Mouse (Mus musculus): ENCODE measurements at regions not wholly inside any gene's neighbourhood (a gene's known extent, or its start where the extent isn't known, plus 50 kb on each side); places are given as distances from the start of the nearest gene placed in this dataset.
"Not testable (repeated sequence)": the region's sequence is repeated elsewhere in the genome, so short reads cannot be mapped to it uniquely, and the experiment has no call there.

DNA sequence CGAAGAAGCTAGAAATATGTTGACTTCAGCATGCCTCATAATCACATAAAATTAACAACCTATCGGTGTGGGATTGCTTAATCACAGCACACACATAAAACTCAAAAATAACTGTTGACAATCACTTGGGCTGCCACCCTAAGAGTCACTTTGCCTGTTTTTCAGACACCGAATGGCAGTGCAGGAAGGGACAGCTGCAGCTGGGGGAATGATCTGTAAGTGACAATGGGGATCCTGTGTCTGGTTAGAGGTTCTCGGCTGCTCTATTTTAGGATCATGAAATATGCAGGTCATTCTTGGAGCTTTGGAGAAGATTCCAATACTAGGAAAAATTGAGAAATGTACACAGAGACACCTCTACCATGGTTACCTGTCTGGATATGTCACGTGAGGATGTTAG, 54.4 kb upstream of the Tcf12 start:
- no peak for DNase-seq (ENCODE audit: low spot score in 2 of 2)
- no peak overlapping the region for H3K4me3 ChIP-seq
- no peak for TF ChIP-seq CTCF (conservative IDR thresholded peaks at IDR 0.05)
- H3K27ac ChIP-seq, result no peak overlapping the region

DNA sequence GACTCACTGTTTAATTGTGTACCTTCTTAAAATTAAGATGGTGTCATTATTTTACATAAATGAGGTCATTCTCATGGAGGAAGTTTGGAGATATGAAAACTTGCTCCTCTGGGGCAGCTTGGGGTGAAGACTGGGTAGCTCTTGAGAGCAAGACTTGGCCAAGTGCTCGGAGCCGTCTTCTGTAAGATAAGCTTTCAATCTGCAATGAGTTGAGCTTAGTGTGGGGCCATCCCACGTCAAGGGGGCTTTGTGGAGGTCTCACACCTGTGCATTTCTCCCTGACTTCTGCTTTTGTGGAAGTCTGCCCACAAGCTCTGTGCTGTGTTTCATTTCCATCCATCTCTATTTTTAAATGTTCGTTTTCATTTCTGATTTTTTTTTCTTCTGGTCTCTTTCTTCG, 54.9 kb upstream of the Tcf12 start:
- no peak for DNase-seq (ENCODE audit: low spot score in 2 of 2)
- H3K4me3 ChIP-seq, result no peak overlapping the region
- no peak for TF ChIP-seq CTCF (conservative IDR thresholded peaks at IDR 0.05)
- H3K27ac ChIP-seq, result no peak overlapping the region

DNA sequence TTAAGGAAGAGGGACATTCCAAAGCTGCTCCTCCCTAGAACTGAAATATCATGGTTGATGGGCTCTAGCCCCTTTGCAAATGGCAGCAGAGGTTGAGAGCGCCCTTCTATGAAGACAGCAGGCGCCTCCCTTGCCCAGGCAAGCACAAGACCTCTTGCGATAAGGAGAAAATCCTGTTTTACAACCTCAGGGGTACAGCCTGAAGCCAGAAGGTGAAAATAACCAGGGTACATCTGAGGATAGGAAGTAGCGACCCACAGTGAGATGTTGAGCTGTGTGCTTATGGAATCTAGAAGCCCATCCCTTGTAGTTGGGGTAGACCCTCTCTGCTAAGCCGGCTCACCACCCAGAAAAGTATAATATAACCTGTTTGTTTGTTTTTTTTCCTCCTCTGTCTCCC, 57.6 kb upstream of the Tcf12 start:
- DNase-seq (ENCODE audit: low spot score in 2 of 2), result no peak
- no peak overlapping the region for H3K27ac ChIP-seq
- H3K4me3 ChIP-seq, result no peak overlapping the region
- TF ChIP-seq CTCF (conservative IDR thresholded peaks at IDR 0.05), result no peak

DNA sequence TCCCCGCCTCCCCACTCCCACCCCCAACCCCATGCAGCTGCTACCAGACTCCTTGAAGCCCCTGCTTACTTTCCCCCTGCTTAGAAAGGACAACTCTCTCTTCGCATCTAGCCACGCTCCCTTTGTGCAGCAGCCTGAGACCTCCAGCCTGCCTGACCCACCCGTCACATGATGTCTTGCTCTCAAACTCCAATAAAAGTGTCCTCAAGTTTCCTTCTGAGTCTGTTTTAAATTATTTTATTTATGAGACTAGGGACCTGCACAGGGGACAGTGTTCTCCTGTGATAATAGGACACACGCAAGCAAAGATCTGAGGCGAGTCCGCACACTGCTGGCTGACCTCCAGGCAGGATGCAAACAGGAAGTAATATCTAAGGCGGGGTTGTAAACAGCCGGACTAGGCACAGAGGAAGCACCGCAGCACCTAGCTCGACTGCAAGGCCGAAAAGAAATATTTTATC, 58.1 kb upstream of the Tcf12 start:
- Histone ChIP-seq H3K27ac (no peak overlapping the region), H3K4me3 (peak overlapping the region; percentile 26)
- no peak for DNase-seq (ENCODE audit: low spot score in 2 of 2)
- TF ChIP-seq CTCF (conservative IDR thresholded peaks at IDR 0.05), result no peak

DNA sequence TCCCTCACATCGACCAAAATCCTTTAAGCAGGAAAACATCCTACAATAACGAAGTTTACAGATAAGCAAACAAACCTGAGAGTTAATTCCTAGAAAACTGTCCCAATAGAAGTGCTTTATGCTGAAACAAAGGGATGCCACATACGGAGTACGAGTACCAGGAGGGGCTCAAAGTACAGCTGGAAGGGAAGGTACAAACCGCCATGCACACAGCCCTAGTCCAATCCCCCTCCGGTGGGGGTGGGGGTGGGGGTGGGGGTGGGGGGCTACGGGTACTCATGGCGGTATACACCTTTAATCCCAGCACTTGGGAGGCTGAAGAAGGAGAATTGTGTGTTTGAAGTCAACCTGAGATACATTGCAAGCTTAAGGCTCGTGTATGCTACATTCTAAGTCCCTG, 58.6 kb upstream of the Tcf12 start:
- no peak for DNase-seq (ENCODE audit: low spot score in 2 of 2)
- Histone ChIP-seq H3K27ac (no peak overlapping the region), H3K4me3 (peak overlapping the region; percentile 26)
- TF ChIP-seq CTCF (conservative IDR thresholded peaks at IDR 0.05), result no peak

DNA sequence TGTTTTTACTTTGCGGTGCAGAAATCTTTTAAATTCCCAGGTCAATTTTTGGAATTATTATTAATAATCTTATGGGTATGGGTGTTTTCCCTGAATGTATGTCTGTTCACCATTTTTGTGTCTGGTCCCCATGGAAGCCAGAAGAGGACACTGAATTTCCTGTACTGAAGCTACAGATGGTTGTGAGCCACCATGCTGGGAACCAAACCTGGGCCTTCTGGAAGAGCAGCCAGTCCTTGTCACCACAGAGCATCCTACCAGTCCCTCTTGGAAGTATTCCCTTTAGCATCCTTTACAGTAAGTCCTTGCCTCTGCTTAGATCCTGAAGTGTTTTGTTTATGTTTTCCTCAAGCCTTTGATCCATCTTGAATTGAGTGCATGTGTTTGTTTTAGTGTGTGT, 60.7 kb upstream of the Tcf12 start:
- no peak for TF ChIP-seq CTCF (conservative IDR thresholded peaks at IDR 0.05)
- no peak overlapping the region for H3K27ac ChIP-seq
- H3K4me3 ChIP-seq, result no peak overlapping the region
- DNase-seq (ENCODE audit: low spot score in 2 of 2), result no peak

DNA sequence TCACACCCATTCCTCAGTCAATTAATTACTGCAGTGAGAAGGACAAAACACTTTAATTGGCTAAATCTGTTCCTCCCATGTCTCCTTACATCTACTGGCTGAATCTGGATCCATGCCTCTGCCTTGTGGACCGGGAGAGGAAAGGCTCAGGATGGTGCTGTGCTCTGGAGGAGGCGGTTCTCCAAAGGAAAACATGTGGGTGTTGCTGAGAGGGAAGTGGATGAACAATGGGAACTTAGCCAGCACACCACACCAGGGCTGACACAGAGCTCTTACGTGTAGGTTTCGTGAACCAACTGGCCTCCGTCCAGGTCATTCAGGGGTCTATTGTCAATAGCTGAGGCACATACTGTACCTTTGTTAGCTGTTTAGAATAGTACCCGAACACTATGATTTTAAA, 69.3 kb upstream of the Tcf12 start:
- TF ChIP-seq CTCF (conservative IDR thresholded peaks at IDR 0.05), result no peak
- no peak for DNase-seq (ENCODE audit: low spot score in 2 of 2)
- Histone ChIP-seq H3K27ac (0 out of 2 replicates have a peak overlapping the region, but pooled peaks have one; percentile 41), H3K4me3 (no peak overlapping the region)

DNA sequence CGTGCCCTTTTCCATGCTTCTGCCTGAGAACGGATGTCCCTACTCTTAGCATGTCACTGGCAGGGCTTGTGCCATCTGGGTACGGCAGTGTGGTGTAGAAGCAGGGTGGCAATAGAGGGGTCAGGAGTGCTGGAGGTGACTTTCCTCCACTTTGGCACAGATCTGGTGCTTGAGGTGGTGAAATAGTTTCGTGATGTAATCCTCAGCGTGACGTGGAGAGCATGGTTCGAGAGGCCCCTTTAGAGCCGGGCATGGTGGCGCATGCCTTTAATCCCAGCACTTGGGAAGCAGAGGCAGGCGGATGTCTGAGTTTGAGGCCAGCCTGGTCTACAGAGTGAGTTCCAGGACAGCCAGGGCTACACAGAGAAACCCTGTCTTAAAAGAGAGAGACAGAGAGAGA, 71.7 kb upstream of the Tcf12 start:
- no peak for TF ChIP-seq CTCF (conservative IDR thresholded peaks at IDR 0.05)
- no peak for DNase-seq (ENCODE audit: low spot score in 2 of 2)
- Histone ChIP-seq H3K27ac (peak overlapping the region; percentile 14; the same call in 1 of the 2 replicates), H3K4me3 (no peak overlapping the region)

DNA sequence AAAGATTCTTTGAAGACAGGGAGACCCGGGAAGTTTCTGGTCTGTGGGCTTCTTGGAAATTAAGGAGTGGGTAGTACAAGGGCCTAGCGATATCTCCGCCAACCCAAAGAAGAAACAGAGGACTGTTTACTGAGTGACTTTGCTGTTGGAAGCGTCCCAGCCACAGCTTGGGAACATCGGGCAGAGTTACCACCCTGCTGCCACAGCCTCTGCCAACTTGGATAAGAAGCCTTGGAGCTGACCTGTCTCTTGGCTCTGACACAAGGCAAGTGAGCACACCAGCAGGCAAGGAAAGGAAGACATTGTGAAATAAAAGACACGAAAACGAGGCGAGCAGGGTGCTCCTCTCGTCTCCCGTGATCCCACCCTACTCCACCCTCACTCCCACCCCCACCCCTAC, 72.3 kb upstream of the Tcf12 start:
- H3K27ac ChIP-seq, result no peak overlapping the region
- TF ChIP-seq CTCF (conservative IDR thresholded peaks at IDR 0.05), result no peak
- DNase-seq (ENCODE audit: low spot score in 2 of 2), result no peak
- no peak overlapping the region; the same call in 1 of the 2 replicates for H3K4me3 ChIP-seq

DNA sequence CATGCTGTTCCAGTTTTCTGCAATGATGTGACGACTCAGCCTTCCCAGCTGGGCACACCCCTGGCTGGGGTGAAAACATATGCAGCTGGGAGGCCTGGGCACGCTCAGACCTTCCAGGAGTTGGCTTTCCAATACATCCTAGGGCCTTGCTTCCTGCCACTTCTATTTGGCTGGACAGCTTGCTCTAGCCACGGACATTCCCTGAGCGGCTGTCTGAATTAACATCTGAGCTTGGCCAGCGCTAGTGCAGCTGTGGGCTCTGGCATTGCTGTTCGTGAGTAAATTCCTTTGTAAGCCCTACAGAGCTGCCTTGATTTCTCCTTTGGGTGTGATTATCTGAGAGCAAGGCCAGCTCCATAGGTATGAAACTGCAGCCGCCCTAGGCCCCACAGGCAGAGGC, 78.2 kb upstream of the Tcf12 start:
- Histone ChIP-seq H3K4me3 (no peak overlapping the region), H3K27ac (no peak overlapping the region)
- no peak for DNase-seq (ENCODE audit: low spot score in 2 of 2)
- TF ChIP-seq CTCF (conservative IDR thresholded peaks at IDR 0.05), result no peak

DNA sequence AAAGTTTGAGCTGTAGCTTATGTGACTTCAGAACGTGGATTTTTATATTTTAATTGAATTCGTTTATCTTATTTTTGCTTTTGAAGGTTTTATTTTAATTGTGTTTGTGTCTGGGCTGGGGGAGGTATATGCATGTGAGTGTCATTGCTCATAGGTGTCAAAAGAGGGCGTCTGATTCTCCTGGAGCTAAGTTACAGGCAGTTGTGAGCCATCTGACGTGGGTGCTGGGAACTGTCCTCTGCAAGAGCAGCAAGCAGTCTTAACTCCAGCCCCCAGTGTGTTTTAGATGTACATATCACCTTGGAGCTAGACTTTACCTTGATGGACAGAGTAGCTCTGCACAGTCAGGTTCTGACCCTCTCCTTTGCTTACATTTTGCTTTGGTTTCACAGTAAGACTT, 79.0 kb upstream of the Tcf12 start:
- Histone ChIP-seq H3K4me3 (no peak overlapping the region), H3K27ac (no peak overlapping the region)
- TF ChIP-seq CTCF (conservative IDR thresholded peaks at IDR 0.05), result 0 out of 2 replicates have a peak, but pooled peaks have one; percentile 6
- DNase-seq (ENCODE audit: low spot score in 2 of 2), result no peak

DNA sequence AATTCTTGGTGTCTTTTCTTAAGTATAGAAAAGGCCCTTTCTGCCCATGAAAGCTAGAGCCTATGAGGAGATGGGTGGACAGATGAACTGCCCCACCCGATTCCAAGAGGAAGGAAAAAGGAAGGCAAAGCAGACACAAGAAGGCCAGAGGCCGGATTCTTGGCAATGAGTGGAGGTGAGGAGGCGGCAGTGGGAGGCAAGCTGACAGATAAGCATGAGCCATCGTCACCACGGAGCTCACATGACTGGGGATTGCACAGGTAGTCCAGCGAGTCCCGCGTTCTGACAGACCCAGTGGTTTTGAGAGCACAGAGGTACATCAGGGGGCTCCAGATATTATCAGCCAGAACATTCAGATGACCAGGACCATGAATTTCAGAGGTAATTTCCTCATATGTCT, 79.4 kb upstream of the Tcf12 start:
- no peak for DNase-seq (ENCODE audit: low spot score in 2 of 2)
- Histone ChIP-seq H3K4me3 (no peak overlapping the region), H3K27ac (no peak overlapping the region)
- no peak for TF ChIP-seq CTCF (conservative IDR thresholded peaks at IDR 0.05)

DNA sequence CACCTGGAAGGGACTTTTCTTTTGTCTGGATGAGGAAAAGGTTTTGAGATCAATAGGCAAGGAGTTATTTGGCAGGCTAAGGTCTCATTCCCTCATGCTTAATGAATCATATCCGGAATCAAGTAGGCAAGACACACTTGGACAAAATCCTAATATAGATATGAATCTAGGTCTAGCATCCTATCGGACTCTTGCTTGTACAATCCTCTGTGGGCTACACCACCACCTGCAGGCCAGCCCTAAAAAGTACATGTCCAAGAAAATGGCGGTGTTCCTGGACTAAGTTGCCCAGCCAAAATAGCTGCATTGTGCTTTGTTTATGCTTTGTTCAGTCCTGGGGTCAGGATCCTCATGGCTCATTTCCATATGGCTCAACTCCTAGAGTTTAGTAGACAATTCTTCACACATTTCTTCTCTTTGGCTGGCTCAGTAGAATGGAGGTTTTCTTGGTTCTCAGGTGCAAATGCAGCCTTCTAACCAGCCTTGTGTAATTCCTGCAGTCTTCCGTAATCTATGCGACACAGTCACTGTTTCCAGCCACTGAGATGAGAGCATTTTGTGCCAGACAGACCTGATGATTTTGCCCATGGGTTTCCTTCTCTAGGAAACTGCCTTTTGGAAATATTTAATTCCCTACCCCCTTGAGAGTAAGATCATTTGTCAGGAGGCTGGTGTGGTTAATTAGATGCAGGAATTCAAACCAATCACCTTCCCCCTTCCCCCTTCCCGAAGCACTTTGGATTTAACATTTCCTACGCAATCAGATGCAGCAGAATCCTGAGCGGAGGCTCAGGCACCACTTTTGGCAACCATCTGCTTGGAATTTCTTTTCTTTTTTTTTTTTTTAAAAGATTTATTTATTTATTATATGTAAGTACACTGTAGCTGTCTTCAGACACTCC, 80.6 kb upstream of the Tcf12 start:
- peak; percentile 43 to 56 for DNase-seq (ENCODE audit: low spot score in 2 of 2)
- Histone ChIP-seq H3K27ac (peak overlapping the region; percentile 48), H3K4me3 (no peak overlapping the region)
- TF ChIP-seq CTCF (conservative IDR thresholded peaks at IDR 0.05), result peak; percentile 90

DNA sequence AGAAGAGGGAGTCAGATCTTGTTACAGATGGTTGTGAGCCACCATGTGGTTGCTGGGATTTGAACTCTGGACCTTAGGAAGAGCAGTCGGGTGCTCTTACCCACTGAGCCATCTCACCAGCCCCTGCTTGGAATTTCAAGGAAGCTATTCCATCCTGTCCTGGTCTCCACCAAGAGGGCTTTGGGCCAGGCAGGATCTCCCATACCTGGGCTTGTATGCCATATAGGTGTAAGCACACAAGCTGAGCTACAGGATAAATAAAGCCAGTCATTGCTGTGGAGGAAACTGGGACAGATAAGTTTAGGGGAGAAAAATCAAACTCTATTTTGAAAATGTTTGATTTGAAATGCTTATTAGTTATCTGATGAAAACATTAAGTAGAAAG, 81.3 kb upstream of the Tcf12 start:
- not testable (repeated sequence) for H3K4me3 ChIP-seq; DNase-seq (ENCODE audit: low spot score in 2 of 2)

More for the DNA sequence above, 81.3 kb upstream of the Tcf12 start:
- peak overlapping the region; percentile 32; the same call in 1 of the 2 replicates for H3K27ac ChIP-seq
